ENCODE assay signal across 24 mouse cellular contexts in the genomic region with DNA sequence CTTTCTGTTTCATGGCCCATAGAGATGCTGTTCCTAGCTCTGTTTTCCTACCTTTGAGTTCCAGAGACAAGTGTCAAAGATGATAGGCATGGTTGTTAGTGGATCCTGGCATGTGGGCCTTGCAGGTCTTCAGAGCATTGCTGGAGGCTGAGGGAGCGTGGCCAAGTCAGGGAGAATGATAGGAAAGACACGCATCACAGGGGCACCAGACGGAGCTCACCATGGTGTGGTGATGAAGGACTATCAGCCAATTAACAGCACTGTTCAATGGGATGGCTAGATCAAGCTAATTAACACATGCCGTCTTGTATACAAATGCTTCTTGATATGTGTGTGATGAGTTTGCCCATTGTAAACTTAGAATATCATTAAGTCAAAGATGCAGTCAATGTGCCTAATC.
"Had no signal": no experiment of that assay in that cellular context is flagged by ENCODE, and none has a peak within 500 bp of the region (broad histone marks: within the 10 kb centered on the region; RNA-seq: fewer than 3 reads in every experiment).

No protein-coding gene starts in this region.

- H3K9me3 ChIP-seq: heart, embryonic 10.5 days; heart, embryonic 12.5 days; kidney, embryonic 15.5 days; limb, embryonic 13.5 days; limb, embryonic 15.5 days; liver, embryonic 12.5 days had no signal

- H3K4me3 ChIP-seq: heart, embryonic 10.5 days; heart, embryonic 12.5 days; kidney, embryonic 15.5 days; limb, embryonic 13.5 days; limb, embryonic 15.5 days; liver, embryonic 12.5 days had no signal

- H3K9ac ChIP-seq: heart, embryonic 12.5 days; hindbrain, embryonic 14.5 days; kidney, embryonic 15.5 days; limb, embryonic 13.5 days; limb, embryonic 15.5 days; liver, embryonic 12.5 days; liver, embryonic 14.5 days had no signal

- H3K4me2 ChIP-seq: heart, embryonic 12.5 days; hindbrain, embryonic 14.5 days; kidney, embryonic 15.5 days; limb, embryonic 13.5 days; limb, embryonic 15.5 days; liver, embryonic 12.5 days had no signal

- H3K4me1 ChIP-seq: heart, embryonic 10.5 days; heart, embryonic 12.5 days; kidney, embryonic 15.5 days; limb, embryonic 13.5 days; limb, embryonic 15.5 days; liver, embryonic 12.5 days had no signal

- H3K27me3 ChIP-seq: heart, embryonic 12.5 days; kidney, embryonic 15.5 days; limb, embryonic 13.5 days; limb, embryonic 15.5 days; liver, embryonic 12.5 days had no signal

- H3K27ac ChIP-seq: heart, embryonic 10.5 days; hindbrain, embryonic 14.5 days; kidney, embryonic 15.5 days; kidney, postnatal 0 days; limb, embryonic 13.5 days; limb, embryonic 15.5 days; liver, embryonic 12.5 days; liver, embryonic 14.5 days had no signal

- DNase-seq: gastrocnemius, postnatal 14 days; gastrocnemius, postnatal 36 days; heart, adult 18-20 months; heart, postnatal 14 days; heart, postnatal 36 days; kidney, adult 11 months; kidney, adult 2 months; kidney, adult 9 months; kidney, postnatal 14 days; kidney, postnatal 36 days; layer of hippocampus, adult 9-11 months; layer of hippocampus, postnatal 36 days; lung, adult 18-20 months had no signal

- ATAC-seq: hindbrain, embryonic 16.5 days; intestine, embryonic 16.5 days; liver, embryonic 12.5 days had no signal

- H3K36me3 ChIP-seq: heart, embryonic 10.5 days; heart, embryonic 12.5 days; kidney, embryonic 15.5 days; limb, embryonic 13.5 days; limb, embryonic 15.5 days; liver, embryonic 12.5 days had no signal
